Mouse (Mus musculus) embryonic facial prominence, embryonic 10.5 days (tissue): ENCODE measurements around the gene Ncln. TPM values are rescaled to one million over a fixed set of nuclear protein-coding genes. Genes with fewer than 3 reads are reported as not detected.
A peak's percentile ranks its signal among the peaks of the same experiment; 100 is the strongest.

Experiments
- DNase-seq: peaks from one replicate; pipeline ENCODE4 v3.0.0-alpha.2; 2017; ENCODE audit warnings: low spot score
- H3K27ac ChIP-seq: fragments of 300-500 bp; sonication (generic); replicated peaks from 2 replicates; pipeline ENCODE4 v1.5.1; 2016; ENCODE audit warnings: mild to moderate bottlenecking
- H3K27me3 ChIP-seq: fragments of 300-500 bp; sonication (generic); replicated peaks from 2 replicates; pipeline ENCODE4 v1.6.1; 2016; ENCODE audit warnings: low read depth, mild to moderate bottlenecking; ENCODE audit not compliant: poor library complexity, severe bottlenecking
- H3K36me3 ChIP-seq: fragments of 300-500 bp; sonication (generic); replicated peaks from 2 replicates; pipeline ENCODE4 v1.6.1; 2016; ENCODE audit warnings: mild to moderate bottlenecking, moderate library complexity
- H3K4me1 ChIP-seq: fragments of 300-500 bp; sonication (generic); 2 replicates; pipeline ENCODE4 v1.6.1; 2016
- H3K4me3 ChIP-seq: fragments of 300-500 bp; sonication (generic); 2 replicates; pipeline ENCODE4 v1.5.1; 2016; ENCODE audit warnings: mild to moderate bottlenecking, moderate library complexity
- H3K9me3 ChIP-seq: fragments of 300-500 bp; sonication (generic); 2 replicates; pipeline ENCODE4 v1.6.1; 2016; ENCODE audit warnings: mild to moderate bottlenecking
- WGBS: fragments of 180-500 bp; shearing (Covaris S2); methylation state at CpG from one replicate; pipeline ENCODE4 v1.1.7; 2016; 5-methylcytosine and 5-hydroxymethylcytosine counted together
- polyA plus RNA-seq: library from polyadenylated mRNA; unstranded; fragments of >200 nt; fragmentation: Nextera tagmentation; extraction: Ambion mirVana; gene quantifications from 2 replicates; pipeline ENCODE4 v1.2.1, GENCODE M21; 2016

Gene Ncln
- polyA plus RNA-seq, 1 experiment from 2014 or later, result 85.2 TPM

GRCm38 (mm10) chr10:81526779-81527178 is 30.6 kb upstream of the Ncln start:
- no peak overlapping the region for H3K4me3 ChIP-seq
- H3K27ac ChIP-seq, result no peak overlapping the region
- 17% methylated on average over 14 of the region's 14 CpGs for WGBS
- H3K36me3 ChIP-seq, result peaks cover 39% of the 10 kb centered on the region
- DNase-seq, result peak; percentile 82
- peaks cover 8% of the 10 kb centered on the region; the same call in 1 of the 2 replicates for H3K4me1 ChIP-seq
- H3K27me3 ChIP-seq, result peaks cover 26% of the 10 kb centered on the region
- H3K9me3 ChIP-seq, result no peaks in the 10 kb centered on the region

DNA sequence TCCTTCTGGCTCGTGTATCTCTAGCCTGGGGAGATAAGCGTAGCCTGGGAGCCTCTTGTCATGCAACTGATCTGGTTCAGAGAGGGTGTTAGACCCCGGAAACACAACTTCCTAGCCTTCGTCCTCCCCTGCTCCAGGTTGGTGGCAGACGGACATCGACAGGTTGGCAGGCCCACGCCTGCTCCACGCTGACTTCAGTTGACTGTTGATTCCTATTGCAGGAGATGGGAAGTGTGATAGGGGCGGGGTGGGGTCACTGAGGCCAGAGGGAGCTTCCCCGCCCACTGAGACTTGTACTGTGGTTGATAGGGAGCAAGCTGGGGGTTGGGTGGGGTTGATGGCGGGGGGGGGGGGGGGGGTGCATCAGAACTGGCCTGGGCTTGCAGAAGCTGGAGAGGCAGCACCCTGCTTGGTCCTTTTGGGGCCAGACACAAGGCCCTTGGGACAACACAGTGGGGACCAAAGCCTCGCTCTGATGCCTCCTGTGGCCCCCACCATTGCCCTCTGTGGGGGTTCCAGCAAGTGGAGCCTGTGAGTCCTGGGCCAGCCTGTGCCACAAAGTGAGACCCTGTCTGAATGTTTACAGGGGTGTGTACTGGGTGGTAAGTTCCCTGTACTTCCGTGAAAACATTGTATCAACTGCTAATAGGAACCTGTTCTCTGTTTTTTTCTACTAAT is 29.0 kb upstream of the Ncln start:
- 65% methylated on average over 13 of the region's 13 CpGs for whole genome bisulfite sequencing
- H3K4me3 ChIP-seq, result no peak overlapping the region
- no peak for DNase-seq
- no peak overlapping the region for H3K27ac ChIP-seq
- peaks cover 26% of the 10 kb centered on the region for H3K27me3 ChIP-seq
- H3K4me1 ChIP-seq, result peaks cover 8% of the 10 kb centered on the region; the same call in 1 of the 2 replicates
- peaks cover 23% of the 10 kb centered on the region for H3K36me3 ChIP-seq
- no peaks in the 10 kb centered on the region for H3K9me3 ChIP-seq

DNA sequence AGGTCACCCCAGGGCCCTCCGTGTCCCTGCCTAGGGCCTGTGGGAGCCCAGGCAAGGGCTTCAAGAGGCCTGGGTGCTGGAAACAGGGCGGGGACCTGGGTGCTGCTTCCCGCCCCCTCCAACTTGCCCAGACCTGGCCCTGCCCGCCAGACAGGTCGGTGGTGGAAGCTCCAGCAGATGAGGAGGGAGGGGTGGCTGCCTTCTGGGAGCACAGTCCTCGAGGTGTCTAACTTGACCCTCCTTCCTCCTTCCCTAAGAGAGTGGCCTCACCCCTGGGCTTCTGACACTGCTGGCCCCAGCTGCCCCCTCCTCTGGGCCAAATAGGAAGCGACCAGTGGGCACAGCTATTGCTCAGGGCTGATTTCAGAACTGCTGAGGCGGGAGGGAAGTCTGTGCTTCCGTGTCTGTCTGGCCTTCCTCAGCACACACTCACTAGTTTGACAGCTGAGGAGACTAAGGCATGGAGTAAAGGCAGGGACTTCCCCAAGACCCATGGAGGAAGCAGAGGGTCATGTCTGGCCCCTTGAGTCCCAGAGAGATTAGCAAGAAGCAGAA is 27.9 kb upstream of the Ncln start, which contains the start of gene Gna15:
TSS of gene Gna15 (minus strand) at position 175 of the 555 bp plus-strand sequence.
- H3K36me3 ChIP-seq, result peaks cover 13% of the 10 kb centered on the region
- peak within 1 kb of the TSS; percentile 24 for H3K4me3 ChIP-seq
- DNase-seq, result no peak
- 17% methylated on average over 9 of the region's 9 CpGs for WGBS
- peaks cover 8% of the 10 kb centered on the region; the same call in 1 of the 2 replicates for H3K4me1 ChIP-seq
- H3K27me3 ChIP-seq, result peaks cover 26% of the 10 kb centered on the region
- 0 out of 2 replicates have a peak within 1 kb of the TSS, but pooled peaks have one; percentile 36 for H3K27ac ChIP-seq
- H3K9me3 ChIP-seq, result no peaks in the 10 kb centered on the region

- no peaks in the 10 kb centered on the region for H3K9me3 ChIP-seq
- 19% methylated on average over 19 of the region's 19 CpGs for WGBS
- peak overlapping the region; percentile 24 for H3K4me3 ChIP-seq
- H3K4me1 ChIP-seq, result peaks cover 8% of the 10 kb centered on the region; the same call in 1 of the 2 replicates
- 0 out of 2 replicates have a peak overlapping the region, but pooled peaks have one; percentile 36 for H3K27ac ChIP-seq
- peaks cover 26% of the 10 kb centered on the region for H3K27me3 ChIP-seq
- no peak for DNase-seq
- H3K36me3 ChIP-seq, result peaks cover 7% of the 10 kb centered on the region
These were observed 27.4 kb upstream of the Ncln start for GRCm38 (mm10) chr10:81523570-81523969.

GRCm38 (mm10) chr10:81523142-81523541 is 26.9 kb upstream of the Ncln start:
- 79% methylated on average over 6 of the region's 6 CpGs for WGBS
- H3K4me3 ChIP-seq, result 0 out of 2 replicates have a peak overlapping the region, but pooled peaks have one; percentile 24
- peaks cover 3% of the 10 kb centered on the region; the same call in 1 of the 2 replicates for H3K36me3 ChIP-seq
- no peak for DNase-seq
- peaks cover 8% of the 10 kb centered on the region; the same call in 1 of the 2 replicates for H3K4me1 ChIP-seq
- peaks cover 28% of the 10 kb centered on the region for H3K27me3 ChIP-seq
- no peak overlapping the region for H3K27ac ChIP-seq
- no peaks in the 10 kb centered on the region for H3K9me3 ChIP-seq

- WGBS, result 76% methylated on average over 3 of the region's 3 CpGs
- H3K36me3 ChIP-seq, result no peaks in the 10 kb centered on the region
These were observed 23.8 kb upstream of the Ncln start for GRCm38 (mm10) chr10:81519978-81520365.

GRCm38 (mm10) chr10:81519227-81519977 is 23.2 kb upstream of the Ncln start:
- Histone ChIP-seq H3K9me3 (no peaks in the 10 kb centered on the region), H3K27me3 (peaks cover 32% of the 10 kb centered on the region), H3K36me3 (no peaks in the 10 kb centered on the region), H3K4me1 (peaks cover 8% of the 10 kb centered on the region; the same call in 1 of the 2 replicates), H3K27ac (no peak overlapping the region), H3K4me3 (no peak overlapping the region)
- no peak for DNase-seq
- 83% methylated on average over 6 of the region's 6 CpGs for WGBS

More at GRCm38 (mm10) chr10:81519978-81520365, 23.8 kb upstream of the Ncln start:
- no peak overlapping the region for H3K27ac ChIP-seq
- H3K4me1 ChIP-seq, result peaks cover 8% of the 10 kb centered on the region; the same call in 1 of the 2 replicates
- DNase-seq, result no peak
- H3K9me3 ChIP-seq, result no peaks in the 10 kb centered on the region
- no peak overlapping the region for H3K4me3 ChIP-seq
- H3K27me3 ChIP-seq, result peaks cover 37% of the 10 kb centered on the region

- Histone ChIP-seq H3K36me3 (no peaks in the 10 kb centered on the region), H3K9me3 (peaks cover 7% of the 10 kb centered on the region; the same call in 1 of the 2 replicates), H3K27ac (no peak overlapping the region), H3K4me1 (no peaks in the 10 kb centered on the region), H3K4me3 (no peak overlapping the region), H3K27me3 (peaks cover 25% of the 10 kb centered on the region)
- peak; percentile 74 for DNase-seq
- 17% methylated on average over 4 of the region's 4 CpGs for WGBS
These were observed 22.4 kb upstream of the Ncln start for GRCm38 (mm10) chr10:81518546-81518945.

DNA sequence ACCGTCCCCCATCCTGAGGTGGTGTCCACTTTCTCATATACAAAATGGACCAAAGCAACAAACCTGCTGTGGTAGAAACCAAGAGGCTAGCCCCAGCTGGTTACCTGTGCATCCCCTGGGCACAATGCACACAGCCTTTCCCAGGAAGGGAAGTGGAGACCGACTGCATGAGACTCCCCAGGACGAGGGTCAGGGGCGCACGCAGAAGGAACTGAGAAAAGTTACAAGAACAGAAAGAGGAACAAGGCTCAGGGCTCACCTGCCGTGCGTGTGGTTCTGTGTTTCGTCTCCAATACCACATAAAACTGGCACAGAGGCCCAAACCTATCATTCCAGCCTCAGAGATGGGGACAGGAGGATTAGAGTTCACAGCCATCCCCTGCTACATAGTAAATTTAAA is 21.0 kb upstream of the Ncln start:
- Histone ChIP-seq H3K4me1 (0 out of 2 replicates have a peak, but pooled peaks cover 2% of the 10 kb centered on the region), H3K27me3 (peaks cover 30% of the 10 kb centered on the region), H3K9me3 (peaks cover 8% of the 10 kb centered on the region; the same call in 1 of the 2 replicates), H3K36me3 (no peaks in the 10 kb centered on the region), H3K4me3 (no peak overlapping the region), H3K27ac (no peak overlapping the region)
- WGBS, result 81% methylated on average over 8 of the region's 8 CpGs
- DNase-seq, result no peak

DNA sequence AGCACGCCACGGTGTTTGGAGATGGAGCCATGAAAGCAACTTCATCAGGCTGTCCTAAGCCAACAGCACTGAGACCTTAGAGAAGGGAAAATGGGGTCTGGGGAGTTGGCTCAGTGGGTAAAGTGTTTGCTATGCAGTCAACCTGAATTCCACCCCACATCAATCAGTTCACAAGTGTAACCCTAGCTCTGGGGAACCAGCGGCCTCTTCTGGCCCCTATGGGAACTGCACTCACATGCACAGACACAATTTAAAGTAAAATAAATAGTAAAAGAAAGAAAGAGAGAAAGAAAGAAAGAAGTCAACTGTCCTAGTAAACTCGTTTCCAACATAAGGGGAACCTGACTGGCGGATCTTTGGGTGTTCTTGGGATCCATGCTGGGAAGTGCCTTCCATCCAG is 17.6 kb upstream of the Ncln start:
- Histone ChIP-seq H3K27ac (no peak overlapping the region), H3K36me3 (no peaks in the 10 kb centered on the region), H3K9me3 (peaks cover 8% of the 10 kb centered on the region; the same call in 1 of the 2 replicates), H3K4me1 (0 out of 2 replicates have a peak, but pooled peaks cover 7% of the 10 kb centered on the region), H3K27me3 (peaks cover 47% of the 10 kb centered on the region), H3K4me3 (no peak overlapping the region)
- DNase-seq, result no peak
- WGBS, result 84% methylated on average over 5 of the region's 5 CpGs

- Histone ChIP-seq H3K36me3 (no peaks in the 10 kb centered on the region), H3K9me3 (peaks cover 8% of the 10 kb centered on the region; the same call in 1 of the 2 replicates), H3K27ac (no peak overlapping the region), H3K4me1 (peaks cover 9% of the 10 kb centered on the region; the same call in 1 of the 2 replicates), H3K27me3 (peaks cover 32% of the 10 kb centered on the region), H3K4me3 (no peak overlapping the region)
- 83% methylated on average over 14 of the region's 14 CpGs for WGBS
- no peak for DNase-seq
These were observed 14.1 kb upstream of the Ncln start for GRCm38 (mm10) chr10:81510246-81510810.
